Comparison of ENCODE assay signal across 18 mouse cellular contexts in the genomic region with DNA sequence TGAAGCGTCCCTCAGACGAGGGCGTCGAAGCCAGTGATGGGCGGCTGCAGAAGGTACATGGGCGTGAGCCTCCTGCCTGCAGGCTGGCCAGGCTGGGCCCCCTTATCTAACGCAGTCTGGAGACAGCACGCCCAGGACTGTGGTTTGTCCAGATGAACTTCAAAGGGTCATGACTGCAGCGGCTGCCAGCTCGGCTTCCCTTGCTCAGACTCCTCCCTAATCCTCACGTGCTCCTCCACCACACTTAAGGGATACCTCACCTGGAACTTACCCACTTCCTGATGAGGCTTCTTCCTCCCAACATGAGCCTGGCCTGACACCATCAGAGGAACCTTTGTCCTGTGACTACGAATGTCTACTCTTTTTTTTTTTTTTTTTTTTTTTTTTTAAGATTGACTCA. TPM values are rescaled to one million over a fixed set of nuclear protein-coding genes. Genes with fewer than 3 reads are reported as not detected.
DNase-seq lines count a peak whose midpoint lies in the region; ATAC-seq lines count a peak whose summit lies in the region.
"Had no signal": no experiment of that assay in that cellular context is flagged by ENCODE, and none has a peak within 500 bp of the region (broad histone marks: within the 10 kb centered on the region; RNA-seq: fewer than 3 reads in every experiment).

No protein-coding gene starts in this region.

- 73% methylated on average over 12 of the region's 12 CpGs for WGBS in embryonic facial prominence, embryonic 10.5 days
- 11% methylated on average over 12 of the region's 12 CpGs for WGBS in liver, embryonic 13.5 days (ENCODE audit: insufficient replicate concordance)

- H3K4me1 ChIP-seq in embryonic facial prominence, embryonic 10.5 days: peaks cover 34% of the 10 kb centered on the region
- peaks cover 48% of the 10 kb centered on the region for H3K4me1 ChIP-seq in liver, embryonic 13.5 days (replicated peaks)

- no peaks in the 10 kb centered on the region for H3K36me3 ChIP-seq in embryonic facial prominence, embryonic 10.5 days (replicated peaks)
- no peaks in the 10 kb centered on the region for H3K36me3 ChIP-seq in liver, embryonic 13.5 days

- H3K4me2 ChIP-seq in liver, embryonic 13.5 days: peak overlapping the region; percentile 47

- no peak overlapping the region for H3K4me3 ChIP-seq in embryonic facial prominence, embryonic 10.5 days
- 0 out of 2 replicates have a peak overlapping the region, but pooled peaks have one; percentile 11 for H3K4me3 ChIP-seq in liver, embryonic 13.5 days (replicated peaks)

- H3K9me3 ChIP-seq in embryonic facial prominence, embryonic 10.5 days: peaks cover 9% of the 10 kb centered on the region; the same call in 1 of the 2 replicates
- H3K9me3 ChIP-seq in liver, embryonic 13.5 days (replicated peaks): peaks cover 9% of the 10 kb centered on the region

- H3K27ac ChIP-seq in embryonic facial prominence, embryonic 10.5 days (replicated peaks): 0 out of 2 replicates have a peak overlapping the region, but pooled peaks have one; percentile 32
- H3K27ac ChIP-seq in liver, embryonic 13.5 days: peak overlapping the region; percentile 85

- ATAC-seq in CD4-positive, CD25-positive, alpha-beta regulatory T cell, adult 4 months: no peak
- ATAC-seq in liver, embryonic 13.5 days (ENCODE audit: low read depth): peak; percentile 96
- ATAC-seq in monocyte, adult 5-6 weeks (replicated peaks; ENCODE audit: insufficient number of reproducible peaks, low FRiP score, low TSS enrichment, poor library complexity, severe bottlenecking): no peak

- H3K9ac ChIP-seq in liver, embryonic 13.5 days: peak overlapping the region; percentile 58

- peaks cover 30% of the 10 kb centered on the region for H3K27me3 ChIP-seq in embryonic facial prominence, embryonic 10.5 days (replicated peaks; ENCODE audit: low read depth, poor library complexity, severe bottlenecking)
- H3K27me3 ChIP-seq in liver, embryonic 13.5 days: peaks cover 14% of the 10 kb centered on the region; the same call in 1 of the 2 replicates

- DNase-seq in CD4-positive, CD25-positive, alpha-beta regulatory T cell, adult 2 months (ENCODE audit: low read depth, low spot score): peak; percentile 33
- DNase-seq in 3T3-L1 (ENCODE audit: low read depth, low spot score): peak; percentile 41
- DNase-seq in embryonic facial prominence, embryonic 10.5 days (ENCODE audit: low spot score): no peak
- peak; percentile 77 for DNase-seq in liver, embryonic 13.5 days
- no peak for DNase-seq in lung, postnatal 14 days
- no peak for DNase-seq in testis, postnatal 14 days (ENCODE audit: low spot score)
- DNase-seq: gastrocnemius, postnatal 10 days; heart, postnatal 14 days; kidney, adult 2 months; layer of hippocampus, postnatal 36 days; lung, adult 18-20 months; midbrain, embryonic 14.5 days; right cerebral cortex, postnatal 14 days had no signal

RNA-seq across cellular contexts. Expression of a gene that starts 41.2 kb away (rescaled TPM):
- 1 to 10 TPM; 8.5 to 10.0 TPM for polyA plus RNA-seq in CD4-positive, CD25-positive, alpha-beta regulatory T cell, adult 4 months (2017; shearing (Covaris generic))
- 2.5 and 3.1 TPM in 2 replicates for polyA plus RNA-seq in embryonic facial prominence, embryonic 10.5 days (2016; fragmentation: Nextera tagmentation; extraction: Ambion mirVana)
- polyA plus RNA-seq in liver, embryonic 13.5 days (2015; fragmentation: Nextera tagmentation; extraction: Ambion mirVana): 1.4 and 1.9 TPM in 2 replicates
- 1.6 to 6.4 TPM (median 1.9 TPM) in 3 replicates for total RNA-seq in monocyte, adult 5-6 weeks (2017)

RNA-seq across cellular contexts. Expression of a gene that starts 54.0 kb away (rescaled TPM):
- not detected for polyA plus RNA-seq in CD4-positive, CD25-positive, alpha-beta regulatory T cell, adult 4 months (2017; shearing (Covaris generic))
- 0.10 TPM in 1 of 2 replicates, not detected in the other for polyA plus RNA-seq in embryonic facial prominence, embryonic 10.5 days (2016; fragmentation: Nextera tagmentation; extraction: Ambion mirVana)
- not detected in 2 replicates for polyA plus RNA-seq in liver, embryonic 13.5 days (2015; fragmentation: Nextera tagmentation; extraction: Ambion mirVana)
- total RNA-seq in monocyte, adult 5-6 weeks (2017): not detected in 3 replicates
- total RNA-seq: adrenal gland, postnatal 4 days; common myeloid progenitor, adult 5-6 weeks; gastrocnemius, postnatal 10 days; heart, postnatal 14 days; neutrophil, adult 5-6 weeks had no signal
- polyA plus RNA-seq: midbrain, embryonic 14.5 days had no signal

RNA-seq across cellular contexts. Expression of a gene that starts 55.3 kb away (rescaled TPM):
- polyA plus RNA-seq in CD4-positive, CD25-positive, alpha-beta regulatory T cell, adult 4 months (2017; shearing (Covaris generic)): 10 to 100 TPM; 34.4 to 35.5 TPM
- polyA plus RNA-seq in embryonic facial prominence, embryonic 10.5 days (2016; fragmentation: Nextera tagmentation; extraction: Ambion mirVana): 13.6 and 16.7 TPM in 2 replicates
- polyA plus RNA-seq in liver, embryonic 13.5 days (2015; fragmentation: Nextera tagmentation; extraction: Ambion mirVana): 6.7 and 6.9 TPM in 2 replicates
- total RNA-seq in monocyte, adult 5-6 weeks (2017): 67.9 to 84.4 TPM (median 70.9 TPM) in 3 replicates

Comparison
In these comparisons a context has a peak if more than half of its experiments do, and no peak if none do; other contexts are left out.
1. DNase-seq: peak in CD4-positive, CD25-positive, alpha-beta regulatory T cell, adult 2 months (single experiment), 3T3-L1 (single experiment) and liver, embryonic 13.5 days (single experiment); none in embryonic facial prominence, embryonic 10.5 days (single experiment), lung, postnatal 14 days (single experiment) and testis, postnatal 14 days (single experiment).